Mouse (Mus musculus): ENCODE data around the gene Mks1. TPM values are rescaled to one million over a fixed set of nuclear protein-coding genes. Genes with fewer than 3 reads are reported as not detected.

Gene Mks1
- 2.2 and 2.5 TPM in 2 replicates for polyA plus RNA-seq (2021; fragmentation: Nextera tagmentation)
- long read RNA-seq, experiment 1, transcript Mks1-201 (18 exons, 2,499 nt), result major isoform, 27 of 41 reads
- long read RNA-seq, experiment 1, partial matches to known transcripts, result 3 of 41 reads
- long read RNA-seq, experiment 1, other reads (novel, unspliced or antisense), result 11 of 41 reads
- long read RNA-seq, experiment 2, partial matches to known transcripts, result 0 of 3 reads
- long read RNA-seq, experiment 2, other reads (novel, unspliced or antisense), result 1 of 3 reads

GRCm38 (mm10) chr11:87852690-87853596 lies at the start of gene Mks1:
TSS of gene Mks1 (plus strand) at chr11:87853215.

GRCm38 (mm10) chr11:87828239-87828900 lies 24.6 kb upstream of the Mks1 start, which contains the start of gene Lpo:
TSS of gene Lpo (minus strand) at chr11:87828289.

GRCm38 (mm10) chr11:87875436-87875835 lies 22.4 kb downstream of the Mks1 start, which contains the start of gene Epx:
TSS of gene Epx (minus strand) at chr11:87875536.

GRCm38 (mm10) chr11:87892168-87892567 lies 39.2 kb downstream of the Mks1 start, which contains the start of gene Olfr462:
TSS of gene Olfr462 (minus strand) at chr11:87892268.

GRCm38 (mm10) chr11:87897287-87897686 lies 44.3 kb downstream of the Mks1 start, which contains the start of gene Olfr463:
TSS of gene Olfr463 (minus strand) at chr11:87897387.

Other genes with a start within 250 kb of the Mks1 start
- gene Hsf5, start 236.1 kb upstream of the Mks1 start, polyA plus RNA-seq (2021; fragmentation: Nextera tagmentation), result 0.16 and 0.33 TPM in 2 replicates
- 0.97 and 1.3 TPM in 2 replicates for gene Rnf43, start 190.5 kb upstream of the Mks1 start, polyA plus RNA-seq (2021; fragmentation: Nextera tagmentation)
- 208 and 260 TPM in 2 replicates for gene Supt4a, start 115.7 kb upstream of the Mks1 start, polyA plus RNA-seq (2021; fragmentation: Nextera tagmentation)
- 10.3 and 12.0 TPM in 2 replicates for gene Tspoap1, start 92.7 kb upstream of the Mks1 start, polyA plus RNA-seq (2021; fragmentation: Nextera tagmentation)
- 0.09 TPM in 1 of 2 replicates, not detected in the other for gene Mpo, start 59.6 kb upstream of the Mks1 start, polyA plus RNA-seq (2021; fragmentation: Nextera tagmentation)
- gene Lpo, start 24.9 kb upstream of the Mks1 start, polyA plus RNA-seq (2021; fragmentation: Nextera tagmentation), result 0.29 and 0.46 TPM in 2 replicates
- 0.31 and 0.44 TPM in 2 replicates for gene Epx, start 22.3 kb downstream of the Mks1 start, polyA plus RNA-seq (2021; fragmentation: Nextera tagmentation)
- gene Olfr462, start 39.1 kb downstream of the Mks1 start, polyA plus RNA-seq (2021; fragmentation: Nextera tagmentation), result not detected in 2 replicates
- not detected in 2 replicates for gene Olfr463, start 44.2 kb downstream of the Mks1 start, polyA plus RNA-seq (2021; fragmentation: Nextera tagmentation)
- 1.4 and 1.8 TPM in 2 replicates for gene Olfr464, start 67.8 kb downstream of the Mks1 start, polyA plus RNA-seq (2021; fragmentation: Nextera tagmentation)
- 22.0 and 44.2 TPM in 2 replicates for gene Dynll2, start 134.3 kb downstream of the Mks1 start, polyA plus RNA-seq (2021; fragmentation: Nextera tagmentation)
- 9.6 and 97.3 TPM in 2 replicates for gene Srsf1, start 194.2 kb downstream of the Mks1 start, polyA plus RNA-seq (2021; fragmentation: Nextera tagmentation)
- gene Vezf1, start 215.1 kb downstream of the Mks1 start, polyA plus RNA-seq (2021; fragmentation: Nextera tagmentation), result 10.7 and 12.1 TPM in 2 replicates
- 4.7 and 11.3 TPM in 2 replicates for gene Cuedc1, start 244.8 kb downstream of the Mks1 start, polyA plus RNA-seq (2021; fragmentation: Nextera tagmentation)

Measured in left cerebral cortex, adult 6 months (tissue).